Comparison of ENCODE assay signal across 8 mouse cellular contexts in the genomic region with DNA sequence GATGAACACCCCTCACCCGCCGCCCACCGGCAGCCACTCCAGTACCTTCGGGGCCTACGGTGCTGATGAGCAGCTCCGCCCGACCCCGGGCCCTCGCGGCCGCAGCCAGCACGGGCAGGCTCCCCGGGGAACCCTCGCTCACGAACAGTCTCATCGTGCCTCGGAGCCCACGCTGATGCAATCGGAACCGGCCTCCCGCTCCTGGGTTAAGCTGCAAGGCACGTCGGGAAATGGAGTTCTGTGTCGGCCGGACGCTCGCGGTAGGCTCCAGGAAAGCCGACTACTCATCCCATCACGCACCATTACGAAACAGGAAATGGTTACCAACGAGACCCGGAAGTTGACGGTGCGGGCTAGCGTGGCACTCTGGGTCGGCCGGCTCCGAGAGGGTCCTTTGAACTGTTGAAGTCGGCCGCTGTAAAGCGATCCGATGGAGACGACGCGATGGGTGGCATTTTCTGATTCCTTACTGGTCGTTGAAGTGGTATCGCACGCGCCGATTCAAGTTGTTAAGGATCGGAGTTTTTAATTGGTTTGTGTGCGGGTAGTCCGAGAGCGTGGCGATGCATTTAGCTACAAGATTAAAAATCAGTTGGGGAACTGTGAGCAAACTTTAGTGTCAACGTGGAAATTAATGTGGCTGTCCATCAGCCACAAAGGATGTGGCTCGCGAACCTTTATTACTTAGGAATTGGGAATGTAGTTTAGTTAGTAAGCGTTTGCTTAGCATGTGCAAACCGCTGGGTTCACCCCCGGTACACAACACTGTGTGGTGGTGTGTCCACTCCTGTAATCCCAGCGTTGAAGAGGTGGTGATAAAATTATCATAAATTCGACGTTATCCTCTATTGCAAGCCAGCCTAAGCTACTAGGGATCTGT. TPM values are rescaled to one million over a fixed set of nuclear protein-coding genes. Genes with fewer than 3 reads are reported as not detected.
DNase-seq lines count a peak whose midpoint lies in the region; ATAC-seq and TF ChIP-seq lines count a peak whose summit lies in the region.

A gene (minus strand): TSS at position 311 of the 880 bp plus-strand sequence.

- peaks cover 44% of the 10 kb centered on the region for H3K36me3 ChIP-seq in G1E (replicated peaks)
- H3K36me3 ChIP-seq in forebrain, postnatal 0 days (ENCODE audit: insufficient read depth), result peaks cover 22% of the 10 kb centered on the region
- H3K36me3 ChIP-seq in lung, embryonic 15.5 days, result peaks cover 28% of the 10 kb centered on the region

- H3K4me2 ChIP-seq in forebrain, postnatal 0 days (ENCODE audit: low read depth), result peak within 1 kb of the TSS; percentile 72
- peak within 1 kb of the TSS; percentile 64 for H3K4me2 ChIP-seq in lung, embryonic 15.5 days

- TF ChIP-seq CTCF in G1E (IDR thresholded peaks at IDR 0.05; ENCODE audit: low read depth, low read length), result no peak
- no peak for TF ChIP-seq CTCF in forebrain, postnatal 0 days (IDR thresholded peaks at IDR 0.05; ENCODE audit: low read depth)

- 2% methylated on average over 65 of the region's 65 CpGs for WGBS in forebrain, postnatal 0 days
- whole genome bisulfite sequencing in lung, embryonic 15.5 days, result under 1% methylated on average over 65 of the region's 65 CpGs

- H3K27ac ChIP-seq in forebrain, postnatal 0 days (ENCODE audit: low read depth, low read length), result peak within 1 kb of the TSS; percentile 64
- H3K27ac ChIP-seq in lung, embryonic 15.5 days, result peak within 1 kb of the TSS; percentile 74

- peak within 1 kb of the TSS; percentile 68 for H3K9ac ChIP-seq in forebrain, postnatal 0 days
- peak within 1 kb of the TSS; percentile 85 for H3K9ac ChIP-seq in lung, embryonic 15.5 days

- H3K27me3 ChIP-seq in G1E (ENCODE audit: insufficient read depth, low read length), result no peaks in the 10 kb centered on the region
- no peaks in the 10 kb centered on the region for H3K27me3 ChIP-seq in forebrain, postnatal 0 days (ENCODE audit: insufficient read depth, low read length)
- no peaks in the 10 kb centered on the region for H3K27me3 ChIP-seq in lung, embryonic 15.5 days

- H3K4me1 ChIP-seq in G1E (ENCODE audit: insufficient read depth, low read depth, low read length), result peaks cover 57% of the 10 kb centered on the region
- peaks cover 6% of the 10 kb centered on the region; the same call in 1 of the 2 replicates for H3K4me1 ChIP-seq in forebrain, postnatal 0 days (ENCODE audit: insufficient read depth)
- H3K4me1 ChIP-seq in lung, embryonic 15.5 days, result peaks cover 18% of the 10 kb centered on the region

- peak; percentile 93 for ATAC-seq in G1E (ENCODE audit: extremely low read depth, insufficient number of reproducible peaks, low FRiP score, poor library complexity, severe bottlenecking)
- peak; percentile 99 for ATAC-seq in forebrain, postnatal 0 days
- peak; percentile 96 for ATAC-seq in lung, embryonic 15.5 days (ENCODE audit: borderline replicate concordance, extremely low read depth, low FRiP score, low TSS enrichment)

- peak within 1 kb of the TSS; percentile 91 for H3K4me3 ChIP-seq in G1E (ENCODE audit: low read depth, low read length)
- peak within 1 kb of the TSS; percentile 84 for H3K4me3 ChIP-seq in forebrain, postnatal 0 days (ENCODE audit: low read depth, low read length)
- peak within 1 kb of the TSS; percentile 83 for H3K4me3 ChIP-seq in lung, embryonic 15.5 days

- H3K9me3 ChIP-seq in G1E (replicated peaks), result peaks cover 4% of the 10 kb centered on the region; the same call in 1 of the 2 replicates
- no peaks in the 10 kb centered on the region for H3K9me3 ChIP-seq in forebrain, postnatal 0 days (ENCODE audit: low read length)
- H3K9me3 ChIP-seq in lung, embryonic 15.5 days, result no peaks in the 10 kb centered on the region

- peak; percentile 86 for DNase-seq in G1E (ENCODE audit: low spot score)
- peak; percentile 94 to 98 for DNase-seq in cerebellum, adult 18-20 months
- DNase-seq in forebrain, postnatal 0 days, result peak; percentile 95
- peak; percentile 94 for DNase-seq in heart, postnatal 4 days
- peak; percentile 95 for DNase-seq in layer of hippocampus, adult 8-10 months (ENCODE audit: low spot score in 2 of 2)
- DNase-seq in ovary, adult 18-20 months (ENCODE audit: low spot score), result peak; percentile 90
- peak; percentile 95 for DNase-seq in thymus, postnatal 0 days (ENCODE audit: low spot score)

RNA-seq across cellular contexts. Expression of the gene that starts here (rescaled TPM):
- total RNA-seq in G1E (2014; fragmentation: Nextera tagmentation), result 97.3 and 102 TPM in 2 replicates
- total RNA-seq in G1E (2017), result 109 and 144 TPM in 2 replicates
- polyA plus RNA-seq in G1E (2012), result 104 and 108 TPM in 2 replicates
- total RNA-seq in forebrain, postnatal 0 days (2014; rRNA removed), result 86.4 and 94.4 TPM in 2 replicates
- 95.9 and 98.6 TPM in 2 replicates for polyA plus RNA-seq in forebrain, postnatal 0 days (2015; fragmentation: Nextera tagmentation; extraction: Ambion mirVana)
- 10 to 100 TPM; 49.6 to 50.1 TPM for total RNA-seq in heart, postnatal 4 days (2021)
- total RNA-seq in layer of hippocampus, adult 8-10 months (2022), result 10 to 100 TPM; 56.7 to 65.8 (median 63.9) TPM
- 104 and 108 TPM in 2 replicates for polyA plus RNA-seq in lung, embryonic 15.5 days (2015; fragmentation: Nextera tagmentation; extraction: Ambion mirVana)
- polyA plus RNA-seq in thymus, postnatal 0 days (2015; fragmentation: Nextera tagmentation; extraction: Ambion mirVana), result 110 and 122 TPM in 2 replicates

Comparison
In these comparisons a context has a peak if more than half of its experiments do, and no peak if none do; other contexts are left out.
1. Peak in every context shown above with its lines: DNase-seq, ATAC-seq, H3K4me3 ChIP-seq and H3K27ac ChIP-seq.